Mouse (Mus musculus) liver, adult 2 months (tissue): Measurements from ENCODE around the gene Fat3.

ENCODE experiments used
- CTCF ChIP-seq: fragments of 200-500 bp; IDR thresholded peaks from 2 replicates; pipeline ENCODE4 v1.5.1; 2011; ENCODE audit warnings: low read depth, low read length, control low read depth
- POLR2A ChIP-seq: fragments of 200-500 bp; IDR thresholded peaks from 2 replicates; pipeline ENCODE4 v1.6.1; 2011; ENCODE audit warnings: low read length, control low read depth; ENCODE audit not compliant: insufficient read depth; ENCODE audit errors: extremely low read depth

GRCm38 (mm10) chr9:16502673-16503343 lies 1.7 kb upstream of the Fat3 start:
- TF ChIP-seq POLR2A (no peak), CTCF (no peak)
